Mouse (Mus musculus): ENCODE results near the gene Cfap20.

DNA sequence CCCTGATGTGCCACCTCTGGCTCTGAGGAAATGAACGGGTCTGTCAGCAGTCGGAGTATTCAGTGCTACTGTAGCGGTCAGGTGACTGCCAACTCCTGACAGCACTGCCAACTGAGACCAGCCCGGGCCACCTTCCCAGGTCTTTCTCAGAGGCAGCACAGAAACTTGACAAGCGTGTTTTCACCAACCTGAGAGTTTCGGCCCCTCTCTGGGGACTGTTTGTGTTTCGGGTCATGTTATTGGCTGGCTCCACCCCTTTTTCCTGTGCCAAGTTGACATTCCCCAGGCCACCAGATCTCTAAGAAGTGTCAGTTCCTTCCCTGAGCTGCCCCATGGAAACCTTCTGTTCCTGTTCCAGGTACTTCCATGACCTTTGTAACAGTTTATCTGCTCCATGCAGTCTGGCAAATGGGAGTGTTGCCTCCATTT lies 56.8 kb downstream of the Cfap20 start:
- no peak for TF ChIP-seq CTCF (IDR thresholded peaks at IDR 0.05; ENCODE audit: low read depth)
- no peak for TF ChIP-seq EP300 (IDR thresholded peaks at IDR 0.05; ENCODE audit: low read depth)

Data from liver, embryonic 14.5 days (tissue).